Mouse (Mus musculus): ENCODE data around the gene Hemgn. TPM values are rescaled to one million over a fixed set of nuclear protein-coding genes. Genes with fewer than 3 reads are reported as not detected.
A peak's percentile ranks its signal among the peaks of the same experiment; 100 is the strongest.

The Hemgn gene
- total and polyA plus RNA-seq, 2 experiments from 2014 or later: 0.37 TPM; not detected in 1

DNA sequence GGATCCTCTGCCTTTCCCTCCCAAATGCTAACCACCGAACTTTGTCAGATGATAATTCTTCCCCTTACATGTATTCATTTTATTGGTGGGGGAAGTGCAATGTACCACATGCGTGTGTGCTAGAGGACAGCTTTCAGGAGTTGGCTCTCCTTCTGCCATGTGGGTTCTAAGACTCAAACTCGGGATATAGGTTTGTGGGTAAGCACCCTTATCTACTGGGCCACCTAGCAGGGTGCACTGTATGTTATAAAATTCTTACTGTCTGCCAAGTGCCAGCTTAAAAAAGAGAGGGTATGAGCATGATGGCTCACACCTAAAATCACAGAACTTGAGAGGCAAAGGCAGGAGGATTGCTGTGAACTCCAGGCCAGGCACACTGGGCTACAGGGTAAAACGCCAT, 14.5 kb downstream of the Hemgn start:
- no peaks in the 10 kb centered on the region for H3K36me3 ChIP-seq (replicated peaks; ENCODE audit: control insufficient read depth, insufficient read depth, low read length)
- H3K27ac ChIP-seq (ENCODE audit: low read depth): no peak overlapping the region
- H3K27me3 ChIP-seq (ENCODE audit: control insufficient read depth, insufficient read depth, low read length): 0 out of 2 replicates have a peak, but pooled peaks cover 4% of the 10 kb centered on the region
- WGBS: 65% methylated on average over 4 of the region's 4 CpGs
- H3K4me3 ChIP-seq (ENCODE audit: low read depth, low read length): no peak overlapping the region
- no peak overlapping the region for H3K9ac ChIP-seq (replicated peaks; ENCODE audit: low read depth, low read length)
- TF ChIP-seq EP300 (IDR thresholded peaks at IDR 0.05; ENCODE audit: low read depth): no peak
- no peak for TF ChIP-seq CTCF (IDR thresholded peaks at IDR 0.05; ENCODE audit: low read depth)
- no peak for ATAC-seq (ENCODE audit: insufficient read depth, low read depth)
- H3K4me1 ChIP-seq (ENCODE audit: control insufficient read depth, insufficient read depth): no peaks in the 10 kb centered on the region
- no peaks in the 10 kb centered on the region for H3K9me3 ChIP-seq (replicated peaks; ENCODE audit: control insufficient read depth, low read length)
- no peak for DNase-seq (ENCODE audit: low spot score)
- H3K4me2 ChIP-seq (ENCODE audit: low read depth, low read length): no peak overlapping the region

GRCm38 (mm10) chr4:46395736-46396135, 17.6 kb downstream of the Hemgn start:
- no peak for DNase-seq (ENCODE audit: low spot score)
- ATAC-seq (ENCODE audit: insufficient read depth, low read depth): no peak
- no peak overlapping the region for H3K4me2 ChIP-seq (ENCODE audit: low read depth, low read length)
- H3K36me3 ChIP-seq (replicated peaks; ENCODE audit: control insufficient read depth, insufficient read depth, low read length): no peaks in the 10 kb centered on the region
- TF ChIP-seq EP300 (IDR thresholded peaks at IDR 0.05; ENCODE audit: low read depth): no peak
- TF ChIP-seq CTCF (IDR thresholded peaks at IDR 0.05; ENCODE audit: low read depth): no peak
- H3K27ac ChIP-seq (ENCODE audit: low read depth): no peak overlapping the region
- WGBS: 30% methylated on average over 5 of the region's 5 CpGs
- H3K27me3 ChIP-seq (ENCODE audit: control insufficient read depth, insufficient read depth, low read length): 0 out of 2 replicates have a peak, but pooled peaks cover 4% of the 10 kb centered on the region
- no peaks in the 10 kb centered on the region for H3K9me3 ChIP-seq (replicated peaks; ENCODE audit: control insufficient read depth, low read length)
- H3K4me3 ChIP-seq (ENCODE audit: low read depth, low read length): no peak overlapping the region
- H3K9ac ChIP-seq (replicated peaks; ENCODE audit: low read depth, low read length): no peak overlapping the region
- no peaks in the 10 kb centered on the region for H3K4me1 ChIP-seq (ENCODE audit: control insufficient read depth, insufficient read depth)

DNA sequence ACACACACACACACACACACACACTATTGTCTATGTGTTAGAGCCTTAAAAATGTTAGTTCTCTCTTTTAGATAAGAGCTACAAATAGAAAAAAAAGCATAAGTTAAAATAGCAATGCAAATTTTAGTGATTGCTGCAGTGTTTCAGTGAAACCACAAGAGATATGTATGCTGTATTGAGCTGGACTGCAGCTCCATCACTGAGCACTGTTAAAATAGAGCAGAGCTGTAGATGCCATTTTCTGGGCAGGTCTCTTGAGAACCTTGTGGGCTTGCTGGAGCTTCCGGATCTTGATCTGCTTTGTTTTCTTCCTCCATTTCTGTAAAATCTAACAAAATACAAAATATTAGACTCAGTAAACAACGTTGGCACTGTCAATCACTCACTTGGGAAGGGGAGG, 18.9 kb downstream of the Hemgn start:
- Histone ChIP-seq H3K4me1 (ENCODE audit: control insufficient read depth, insufficient read depth) (0 out of 2 replicates have a peak, but pooled peaks cover 4% of the 10 kb centered on the region), H3K27ac (ENCODE audit: low read depth) (no peak overlapping the region), H3K27me3 (ENCODE audit: control insufficient read depth, insufficient read depth, low read length) (0 out of 2 replicates have a peak, but pooled peaks cover 4% of the 10 kb centered on the region), H3K9me3 (replicated peaks; ENCODE audit: control insufficient read depth, low read length) (no peaks in the 10 kb centered on the region), H3K4me2 (ENCODE audit: low read depth, low read length) (no peak overlapping the region), H3K9ac (replicated peaks; ENCODE audit: low read depth, low read length) (no peak overlapping the region), H3K4me3 (ENCODE audit: low read depth, low read length) (no peak overlapping the region), H3K36me3 (replicated peaks; ENCODE audit: control insufficient read depth, insufficient read depth, low read length) (no peaks in the 10 kb centered on the region)
- TF ChIP-seq CTCF (IDR thresholded peaks at IDR 0.05; ENCODE audit: low read depth) (no peak), EP300 (IDR thresholded peaks at IDR 0.05; ENCODE audit: low read depth) (no peak)
- ATAC-seq (ENCODE audit: insufficient read depth, low read depth) (no peak), DNase-seq (ENCODE audit: low spot score) (no peak)
- whole genome bisulfite sequencing: 70% methylated on average over 2 of the region's 2 CpGs

DNA sequence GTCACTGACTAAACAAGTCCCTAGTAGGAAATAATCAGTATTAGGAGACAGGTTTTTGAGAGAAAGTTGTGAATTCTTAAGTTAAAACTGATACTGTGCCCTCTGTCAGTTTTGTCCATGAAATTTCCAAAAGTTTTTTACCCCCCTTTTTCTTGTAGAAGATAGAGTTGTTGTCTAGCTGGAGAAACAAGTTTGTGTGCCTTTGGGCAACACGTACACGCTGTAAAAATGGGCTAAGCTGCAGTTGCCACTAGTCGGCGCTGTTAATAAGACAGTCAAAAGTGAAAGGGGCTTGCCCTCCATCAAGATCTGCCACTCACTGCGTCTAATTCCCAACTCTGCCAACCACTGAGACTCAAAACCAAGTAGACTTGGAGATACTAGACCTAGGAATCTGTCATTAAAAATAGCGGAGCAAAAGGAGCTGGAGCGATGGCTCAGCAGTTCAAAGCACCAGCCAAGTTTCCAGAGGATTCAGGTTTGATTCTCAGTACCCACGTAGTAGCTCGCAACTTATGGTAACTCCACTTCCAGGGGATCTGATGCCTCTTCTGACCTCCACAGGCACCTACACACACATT, 22.8 kb downstream of the Hemgn start:
- DNase-seq (ENCODE audit: low spot score) (peak; percentile 78), ATAC-seq (ENCODE audit: insufficient read depth, low read depth) (no peak)
- Histone ChIP-seq H3K9ac (replicated peaks; ENCODE audit: low read depth, low read length) (no peak overlapping the region), H3K27me3 (ENCODE audit: control insufficient read depth, insufficient read depth, low read length) (no peaks in the 10 kb centered on the region), H3K4me2 (ENCODE audit: low read depth, low read length) (peak overlapping the region; percentile 68), H3K4me3 (ENCODE audit: low read depth, low read length) (peak overlapping the region; percentile 72), H3K9me3 (replicated peaks; ENCODE audit: control insufficient read depth, low read length) (no peaks in the 10 kb centered on the region), H3K4me1 (ENCODE audit: control insufficient read depth, insufficient read depth) (0 out of 2 replicates have a peak, but pooled peaks cover 4% of the 10 kb centered on the region), H3K36me3 (replicated peaks; ENCODE audit: control insufficient read depth, insufficient read depth, low read length) (peaks cover 11% of the 10 kb centered on the region), H3K27ac (ENCODE audit: low read depth) (no peak overlapping the region; the same call in 1 of the 2 replicates)
- no peak for TF ChIP-seq EP300 (IDR thresholded peaks at IDR 0.05; ENCODE audit: low read depth)
- TF ChIP-seq CTCF (IDR thresholded peaks at IDR 0.05; ENCODE audit: low read depth): peak; percentile 78
- 23% methylated on average over 9 of the region's 9 CpGs for WGBS

GRCm38 (mm10) chr4:46389612-46390341, 23.5 kb downstream of the Hemgn start:
- ATAC-seq (ENCODE audit: insufficient read depth, low read depth) (no peak), DNase-seq (ENCODE audit: low spot score) (peak; percentile 27)
- H3K4me2 ChIP-seq (ENCODE audit: low read depth, low read length): peak overlapping the region; percentile 68
- 2% methylated on average over 24 of the region's 24 CpGs for WGBS
- H3K4me1 ChIP-seq (ENCODE audit: control insufficient read depth, insufficient read depth): 0 out of 2 replicates have a peak, but pooled peaks cover 4% of the 10 kb centered on the region
- H3K27me3 ChIP-seq (ENCODE audit: control insufficient read depth, insufficient read depth, low read length): no peaks in the 10 kb centered on the region
- H3K9me3 ChIP-seq (replicated peaks; ENCODE audit: control insufficient read depth, low read length): no peaks in the 10 kb centered on the region
- peak overlapping the region; percentile 91 for H3K27ac ChIP-seq (ENCODE audit: low read depth)
- H3K4me3 ChIP-seq (ENCODE audit: low read depth, low read length): peak overlapping the region; percentile 72
- no peak for TF ChIP-seq CTCF (IDR thresholded peaks at IDR 0.05; ENCODE audit: low read depth)
- TF ChIP-seq EP300 (IDR thresholded peaks at IDR 0.05; ENCODE audit: low read depth): no peak
- H3K9ac ChIP-seq (replicated peaks; ENCODE audit: low read depth, low read length): peak overlapping the region; percentile 82
- H3K36me3 ChIP-seq (replicated peaks; ENCODE audit: control insufficient read depth, insufficient read depth, low read length): peaks cover 18% of the 10 kb centered on the region
